Mouse (Mus musculus): ENCODE data around the gene Rhobtb1.

The Rhobtb1 gene

DNA sequence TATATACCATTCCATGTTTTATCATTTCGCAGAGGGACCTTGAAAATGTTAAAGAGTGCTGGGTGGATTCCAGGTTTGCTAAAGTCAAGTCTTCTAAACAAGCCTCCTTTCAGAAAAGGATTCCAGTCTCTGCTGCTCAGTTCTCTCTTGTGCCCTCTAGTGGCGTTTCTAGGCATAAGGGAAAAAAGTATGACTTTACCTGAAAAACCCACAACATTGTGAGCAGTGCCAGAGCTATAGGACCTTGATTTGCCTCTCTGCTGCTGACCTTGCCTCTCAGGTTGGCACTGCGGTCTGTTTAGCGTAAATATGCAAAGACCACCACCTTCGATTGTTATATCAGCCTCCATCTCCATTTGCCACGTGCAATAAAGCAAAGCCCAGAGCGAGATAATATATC lies 13.9 kb downstream of the Rhobtb1 start:
- peak; percentile 29 for DNase-seq

DNA sequence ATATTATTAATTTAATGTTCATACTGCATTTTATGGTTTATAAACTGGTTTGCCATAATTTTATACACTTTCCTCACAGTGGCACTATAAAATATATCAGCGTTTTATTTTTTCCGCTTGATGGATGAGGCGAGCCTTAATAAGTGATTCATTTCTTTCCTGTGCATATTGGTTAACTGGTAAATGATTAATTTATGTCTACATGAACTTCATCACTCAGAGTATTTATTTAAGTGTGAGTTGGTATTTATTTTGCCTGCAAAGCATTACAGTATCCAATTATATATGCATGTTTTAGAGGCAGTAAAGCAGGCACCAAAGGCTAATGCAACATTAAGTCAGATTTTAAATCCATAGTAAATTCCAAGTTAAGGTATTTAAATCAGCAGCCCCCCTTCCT lies 14.6 kb downstream of the Rhobtb1 start:
- no peak for DNase-seq

DNA sequence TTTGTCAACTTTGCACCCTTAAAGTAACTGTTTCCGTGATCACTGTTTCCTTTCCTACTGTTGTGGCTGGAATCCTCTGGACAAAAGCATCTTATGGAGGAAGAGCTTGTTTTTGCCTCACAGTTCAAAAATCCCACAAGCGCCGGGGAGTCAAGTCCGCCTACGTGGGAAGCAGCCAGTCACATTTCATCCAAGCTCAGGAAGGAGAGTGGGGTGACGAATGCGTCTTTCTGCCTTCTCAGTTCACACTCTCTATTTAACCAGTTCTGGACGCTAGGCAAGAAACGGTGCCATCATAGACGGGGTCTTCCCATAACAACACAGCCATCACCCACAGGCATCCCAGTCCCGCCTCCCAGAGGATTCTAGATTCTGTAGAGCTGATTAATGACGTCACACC lies 15.3 kb downstream of the Rhobtb1 start:
- DNase-seq = no peak

DNA sequence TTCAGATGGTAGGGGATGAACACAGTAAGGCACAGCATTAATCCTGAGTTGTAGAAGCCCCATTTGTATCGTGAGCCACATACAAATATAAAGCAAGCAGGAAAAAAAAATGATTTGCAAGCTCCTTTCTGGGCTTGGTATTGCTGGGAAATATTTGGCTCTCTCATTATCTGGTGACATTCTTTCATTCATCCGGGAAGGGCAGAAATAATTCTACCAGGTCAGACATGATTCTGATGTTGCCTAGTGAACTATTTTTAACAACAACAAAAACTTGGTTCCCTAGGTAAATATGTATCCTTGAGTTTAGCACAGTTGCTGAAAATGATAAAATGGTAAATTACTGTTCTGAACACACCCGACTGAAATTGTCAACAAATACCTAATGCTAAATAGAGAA lies 21.2 kb downstream of the Rhobtb1 start:
- no peak for DNase-seq

DNA sequence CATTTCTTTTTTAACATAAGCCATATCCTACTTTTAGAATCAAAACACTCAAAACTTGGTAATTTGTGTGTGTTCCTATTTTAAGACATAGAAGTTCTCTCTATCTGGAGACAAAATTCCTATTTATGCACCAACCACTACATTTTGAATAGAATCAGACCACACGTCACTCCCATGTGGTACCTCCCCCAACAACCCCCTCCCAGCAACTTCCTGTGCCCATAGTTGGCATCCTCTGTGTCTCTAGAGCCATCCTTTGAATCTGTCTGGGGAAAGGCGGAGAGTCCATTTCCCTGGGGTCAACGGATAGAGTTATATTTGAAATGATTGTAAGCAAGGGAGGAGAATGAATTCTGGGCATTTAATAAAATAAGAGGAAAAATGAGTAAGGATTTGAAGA lies 24.9 kb downstream of the Rhobtb1 start:
- DNase-seq = no peak

DNA sequence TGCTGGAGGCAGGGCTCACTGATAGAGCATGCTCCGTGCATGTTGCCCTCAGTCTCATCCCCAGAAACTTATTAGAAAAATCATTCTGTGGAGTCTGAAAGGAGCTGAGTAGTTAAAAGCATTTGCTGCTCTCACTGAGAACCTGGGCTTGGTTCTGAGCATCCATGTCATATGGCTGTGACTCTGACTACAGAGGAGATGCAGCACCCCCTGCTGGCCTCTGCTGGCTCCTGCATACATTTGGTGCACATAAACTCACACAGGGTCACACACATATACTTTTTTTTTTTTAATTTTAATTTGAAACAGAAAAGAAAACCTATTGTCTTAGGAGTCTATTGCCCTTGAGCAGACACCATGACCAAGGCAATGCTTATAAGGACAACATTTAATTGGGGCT lies 28.1 kb downstream of the Rhobtb1 start:
- DNase-seq = no peak

DNA sequence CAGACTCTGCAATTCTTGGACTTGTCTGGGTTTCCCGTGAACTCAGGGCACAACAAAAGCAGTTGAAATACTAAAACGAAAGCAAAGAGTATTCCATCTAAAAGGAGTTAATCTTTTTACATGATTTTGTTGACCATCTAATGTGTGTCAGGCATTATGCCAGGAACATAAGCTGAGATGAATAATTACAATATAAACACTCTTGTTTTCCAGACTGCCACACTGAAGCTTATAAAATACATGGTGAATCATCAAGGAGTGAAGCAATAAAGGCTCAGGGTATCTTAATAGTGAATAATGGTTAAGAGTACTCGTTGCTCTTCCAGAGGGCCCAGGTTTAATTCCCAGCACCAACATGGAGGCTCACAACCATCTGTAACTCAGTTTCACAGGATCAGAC lies 29.8 kb downstream of the Rhobtb1 start:
- DNase-seq = no peak

DNA sequence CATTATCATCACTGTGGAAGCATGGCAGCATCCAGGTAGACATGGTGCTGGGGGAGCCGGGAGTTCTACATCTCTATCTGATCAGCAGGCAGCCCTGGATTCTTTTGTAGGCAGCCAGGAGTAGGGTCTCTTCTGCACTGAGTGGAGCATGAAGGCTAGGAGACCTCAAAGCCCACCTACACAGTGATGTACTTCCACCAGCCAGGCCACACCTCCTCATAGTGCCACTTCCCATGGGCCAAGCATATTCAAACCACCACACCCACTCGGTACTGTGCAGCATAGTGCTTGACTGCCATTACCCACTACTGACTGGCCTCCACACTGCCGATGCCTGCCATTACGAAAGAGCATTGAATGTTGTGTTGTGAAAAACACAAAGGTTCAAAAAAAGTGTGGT lies 33.7 kb downstream of the Rhobtb1 start:
- DNase-seq = no peak

DNA sequence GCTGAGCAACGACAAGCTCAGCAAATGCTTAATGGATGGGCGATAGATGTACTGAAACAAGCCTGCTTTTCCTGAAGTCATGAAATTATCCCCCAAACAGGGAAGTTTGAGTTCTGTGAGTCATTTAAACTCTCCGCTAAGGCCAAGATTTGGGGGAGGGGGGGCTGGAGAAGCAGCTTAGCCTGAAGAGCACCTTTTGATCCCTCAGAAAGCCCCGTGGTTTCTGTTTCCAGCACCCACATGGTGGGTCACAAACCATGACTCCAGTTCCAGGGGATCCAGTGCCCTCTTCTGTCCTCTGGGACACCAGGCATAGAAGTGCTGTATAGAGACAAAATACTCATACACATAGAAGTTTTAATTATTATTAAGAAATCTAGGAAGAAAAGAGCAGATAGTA lies 34.2 kb downstream of the Rhobtb1 start:
- DNase-seq = no peak

DNA sequence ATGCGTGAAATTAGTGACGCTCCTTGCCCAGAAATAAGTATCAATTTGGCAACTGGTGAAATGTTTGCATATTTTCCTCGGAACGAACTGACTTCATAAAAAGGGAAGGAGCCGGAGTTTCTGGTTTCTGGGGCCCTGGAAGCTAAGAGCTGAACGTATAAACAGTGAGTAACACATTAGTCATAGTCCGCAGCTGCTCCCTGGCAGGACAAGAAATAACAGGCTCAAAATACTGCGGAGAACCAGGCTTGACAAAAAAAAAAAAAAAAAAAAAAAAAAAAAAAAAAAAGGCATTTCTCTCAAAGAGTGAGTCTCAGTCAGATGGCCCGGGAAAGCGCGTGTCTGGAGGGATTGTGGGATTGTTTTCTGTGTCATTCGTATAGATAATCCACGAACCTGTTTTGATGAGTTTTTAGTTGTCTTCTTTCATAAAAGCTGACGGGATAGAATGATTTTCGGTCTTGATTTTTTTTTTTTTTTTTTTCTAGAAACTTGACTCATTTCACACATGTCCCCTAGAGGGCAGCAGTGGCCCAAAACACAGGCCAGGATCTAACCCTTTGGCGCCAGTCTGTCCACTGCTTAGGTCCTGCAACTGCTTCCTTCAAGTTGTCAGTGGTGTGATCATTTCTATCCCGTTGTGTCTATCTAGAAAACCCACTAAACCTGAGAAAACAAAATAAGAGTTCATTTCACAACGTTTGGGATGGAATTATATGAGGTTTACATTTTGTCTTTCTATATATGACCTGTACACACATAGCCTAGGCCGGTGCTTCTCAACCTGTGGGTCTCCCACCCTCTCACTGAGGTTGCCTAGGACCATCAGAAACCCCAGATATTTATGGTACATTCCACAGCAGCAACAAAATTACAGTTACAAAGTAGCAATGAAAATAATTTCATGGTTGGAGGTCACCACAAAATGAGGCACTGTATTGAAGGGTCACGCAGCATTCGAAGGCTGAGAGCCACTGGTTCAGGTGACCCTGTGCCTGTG lies 35.0 kb downstream of the Rhobtb1 start:
- peak; percentile 70 for DNase-seq

DNA sequence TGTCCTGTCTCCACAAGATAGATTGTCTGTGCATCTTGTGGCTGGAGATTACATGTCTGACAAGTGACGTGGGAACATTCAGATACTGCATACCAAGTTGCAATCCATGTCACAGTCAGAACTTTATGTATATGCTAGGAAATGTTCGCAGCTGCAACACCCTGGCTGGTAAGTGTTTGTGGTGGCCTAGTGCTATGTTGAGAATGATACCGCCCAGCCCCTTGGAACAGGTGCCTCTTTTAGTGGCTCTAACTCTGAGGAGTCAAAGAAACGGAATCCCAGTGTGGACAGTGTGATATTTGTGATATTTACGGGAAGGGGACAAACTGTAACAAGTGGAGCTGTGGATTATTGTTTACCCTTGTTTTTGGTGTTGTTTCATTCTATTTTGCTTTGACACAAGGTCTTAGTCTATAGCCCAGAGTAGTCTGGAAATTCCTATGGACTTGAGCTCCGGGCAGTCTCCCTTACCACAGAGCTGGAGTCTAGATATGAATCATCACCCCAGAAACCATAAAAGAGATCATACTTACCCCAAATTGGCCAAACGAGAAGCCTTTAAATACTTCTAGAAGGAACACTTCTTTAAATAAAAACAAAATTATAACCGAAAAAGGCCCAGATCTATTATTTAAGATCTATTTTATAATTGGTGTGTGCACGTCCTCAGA lies 36.7 kb downstream of the Rhobtb1 start:
- no peak for DNase-seq

DNA sequence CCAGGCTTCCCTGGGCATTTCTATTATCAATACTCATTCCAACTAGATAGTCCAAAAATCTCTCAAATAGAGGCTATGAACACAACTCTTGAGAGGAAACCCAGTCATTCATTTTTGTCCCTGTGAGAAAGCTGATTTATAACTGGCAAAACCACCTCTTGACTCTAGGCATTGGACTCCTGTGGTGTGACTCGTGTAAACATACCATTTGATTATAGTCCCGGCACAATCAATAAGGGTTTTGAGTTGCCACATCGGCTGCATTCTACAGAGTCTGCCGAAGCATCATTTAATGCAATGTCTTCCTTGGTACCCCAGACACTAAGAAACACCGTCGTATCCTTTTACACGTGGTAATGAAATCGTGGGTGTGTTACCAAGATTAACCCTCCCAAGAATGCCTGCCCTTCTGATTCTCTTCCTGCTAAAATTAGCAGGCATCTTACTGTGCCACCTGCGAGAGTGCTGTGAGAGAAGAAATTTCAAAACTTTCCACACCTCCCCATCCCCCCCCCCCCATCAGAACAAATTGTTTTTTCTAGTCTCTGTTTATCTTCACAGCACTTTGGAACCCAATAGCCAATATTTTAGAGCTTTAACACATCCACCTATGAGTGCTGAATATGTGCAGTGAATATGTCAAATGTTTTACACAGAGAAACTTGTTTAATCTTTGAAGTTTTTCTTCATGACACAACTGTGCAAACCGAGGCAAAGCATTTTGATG lies 39.4 kb downstream of the Rhobtb1 start:
- no peak for DNase-seq

DNA sequence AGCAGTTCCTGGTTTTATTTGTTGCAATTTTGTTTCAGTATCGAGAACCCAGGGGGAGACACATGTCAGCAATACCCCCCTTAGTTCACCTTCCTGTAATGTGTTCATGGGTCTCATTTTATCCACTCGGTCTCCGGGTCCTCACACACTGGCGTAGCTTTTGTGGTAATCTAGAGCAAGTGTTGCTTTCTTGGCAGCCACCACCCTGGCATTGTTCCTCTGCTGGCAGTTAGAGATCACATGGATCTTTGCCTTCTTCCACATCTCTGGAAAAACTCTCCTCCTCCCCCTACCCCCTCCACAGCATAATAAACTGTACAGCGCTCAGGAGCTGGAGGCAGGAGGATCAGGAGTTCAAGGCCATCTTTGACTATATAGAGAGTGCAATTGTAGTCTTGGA lies 41.0 kb downstream of the Rhobtb1 start:
- no peak for DNase-seq

DNA sequence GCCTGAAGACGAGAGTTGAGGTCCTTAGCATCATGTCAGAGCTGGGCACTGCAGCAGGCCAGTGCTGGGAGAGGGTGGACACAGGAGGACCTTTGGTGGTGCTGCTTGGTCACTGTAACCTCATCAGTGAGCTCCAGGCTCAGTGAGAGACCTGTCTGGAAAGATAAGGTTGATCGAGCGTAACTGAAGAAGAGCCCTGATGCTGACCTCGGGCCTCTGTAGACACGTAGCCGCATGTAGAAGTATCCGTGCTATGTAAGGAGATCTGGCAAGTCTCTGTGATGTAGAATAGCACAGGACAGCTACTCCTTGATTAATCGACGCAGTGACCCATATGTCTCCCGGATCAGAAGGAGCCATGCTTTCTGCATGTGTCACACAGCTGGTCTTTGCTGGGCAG lies 42.5 kb downstream of the Rhobtb1 start:
- no peak for DNase-seq

DNA sequence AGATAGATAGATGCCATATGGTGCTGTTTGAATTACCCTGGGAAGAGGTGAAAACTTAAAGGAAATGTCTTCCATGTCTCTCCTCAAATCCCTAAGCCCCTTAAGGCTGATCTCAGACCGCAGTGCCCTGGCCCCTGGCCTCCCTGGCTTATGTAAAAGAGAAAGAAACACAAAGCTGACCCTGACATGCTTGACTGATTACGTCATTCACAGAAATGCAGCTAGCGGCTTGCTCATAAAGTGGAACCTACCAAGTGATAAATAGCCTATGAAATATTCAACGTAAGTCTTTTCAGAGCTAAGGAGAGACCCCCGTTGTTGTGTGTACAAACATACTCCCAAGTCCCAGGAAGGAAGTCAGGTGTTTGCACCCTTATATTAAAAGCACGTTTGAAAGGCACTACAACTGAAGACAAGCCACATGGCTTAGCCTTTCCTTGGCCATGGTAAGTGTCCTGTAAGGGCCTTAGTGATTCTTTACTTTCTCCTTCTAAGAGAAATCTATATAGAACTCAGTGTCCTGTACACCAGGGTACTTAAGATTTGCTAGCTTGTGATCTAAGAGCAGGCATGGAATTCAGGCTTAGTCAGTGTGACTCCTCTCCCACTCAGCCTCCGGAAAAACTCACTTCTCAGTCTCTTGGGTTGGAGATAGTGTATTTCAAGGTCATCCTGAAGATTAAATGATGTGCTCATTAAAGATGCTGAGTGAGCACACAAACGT lies 53.6 kb downstream of the Rhobtb1 start:
- DNase-seq = no peak

DNA sequence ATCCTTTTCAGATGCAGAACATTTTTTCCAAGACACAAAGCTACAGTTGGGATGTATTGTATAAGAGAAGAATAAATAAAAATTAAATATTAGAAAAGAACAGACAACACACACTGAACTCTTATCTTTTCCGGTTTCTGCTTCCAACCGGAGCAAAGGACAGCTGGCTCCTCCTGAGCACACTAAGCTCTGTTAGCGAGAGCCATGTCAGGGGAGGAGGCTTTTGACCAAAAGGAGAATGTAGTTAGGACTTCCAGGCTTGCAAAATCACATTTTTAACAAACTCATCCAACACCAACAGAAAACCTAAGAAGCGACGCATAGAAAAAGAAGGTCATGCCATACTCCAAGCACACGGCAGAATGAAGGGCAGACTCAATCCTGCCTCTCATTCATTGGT lies 54.8 kb downstream of the Rhobtb1 start:
- DNase-seq = no peak

DNA sequence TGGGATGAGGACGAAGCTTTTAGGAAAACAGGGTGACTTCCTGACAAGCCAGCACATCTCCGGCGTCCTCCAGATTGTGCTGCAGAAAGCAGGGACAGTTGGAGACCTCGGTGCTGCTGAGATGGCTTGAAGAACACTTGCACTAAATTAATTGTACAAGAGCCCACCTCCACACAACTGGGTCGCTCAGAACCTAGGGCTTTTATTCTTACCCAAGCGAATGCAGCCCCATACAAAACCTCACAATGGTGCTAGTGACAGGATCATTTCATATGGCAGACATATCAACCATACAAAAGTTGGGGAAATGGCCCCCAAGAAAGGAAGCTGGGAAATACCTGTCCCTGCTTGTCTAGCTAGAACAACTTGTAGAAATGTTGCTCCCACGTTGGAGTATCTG lies 56.2 kb downstream of the Rhobtb1 start:
- no peak for DNase-seq

DNA sequence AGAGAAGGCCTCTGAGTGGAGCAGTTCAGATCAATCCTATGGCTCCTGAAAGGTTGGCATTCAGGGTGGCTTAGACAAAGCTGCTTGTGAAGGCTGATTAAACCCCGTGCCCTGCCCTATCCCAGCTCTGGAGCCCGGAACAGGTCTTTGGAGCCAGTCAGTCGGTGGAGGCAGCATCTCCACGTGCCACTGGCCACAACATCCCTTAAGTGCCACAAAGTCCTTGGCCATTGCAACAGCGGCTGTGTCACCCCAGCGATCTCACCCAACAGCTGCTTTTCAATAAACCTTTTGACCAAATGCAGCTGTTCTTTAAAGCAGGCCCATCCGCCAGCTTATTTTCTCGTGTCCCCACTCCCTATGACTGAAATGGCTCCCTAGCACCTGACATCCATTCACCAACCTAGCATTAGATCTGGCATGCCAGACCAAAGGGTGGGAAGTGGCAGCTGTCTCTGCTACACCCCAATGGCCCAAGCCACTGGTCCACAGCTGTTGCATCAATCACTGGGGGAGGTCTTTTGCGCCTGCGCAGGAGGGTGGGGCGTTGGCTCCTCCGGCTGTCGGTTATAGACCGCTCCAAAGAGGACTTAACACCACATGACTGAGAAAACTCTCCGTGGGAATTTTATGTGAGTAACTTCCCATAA lies 56.9 kb downstream of the Rhobtb1 start:
- DNase-seq = no peak

DNA sequence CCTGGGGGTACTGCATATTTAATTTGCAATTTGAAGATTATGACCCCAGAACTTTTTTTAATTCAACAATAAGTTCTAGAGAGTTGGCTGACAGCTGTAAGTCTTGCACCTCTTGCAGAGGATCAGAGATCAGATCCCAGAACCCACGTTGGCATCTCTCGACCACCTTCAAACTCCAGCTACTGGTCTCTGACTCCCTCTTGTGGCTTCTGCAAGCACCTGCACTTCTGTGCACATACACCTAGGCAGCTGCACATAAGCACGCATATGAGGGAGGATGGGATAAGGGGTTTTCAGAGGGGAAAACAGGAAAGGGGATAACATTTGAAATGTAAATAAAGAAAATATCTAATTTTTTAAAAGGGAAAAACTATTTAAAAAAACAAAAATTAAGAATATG lies 57.5 kb downstream of the Rhobtb1 start:
- no peak for DNase-seq

DNA sequence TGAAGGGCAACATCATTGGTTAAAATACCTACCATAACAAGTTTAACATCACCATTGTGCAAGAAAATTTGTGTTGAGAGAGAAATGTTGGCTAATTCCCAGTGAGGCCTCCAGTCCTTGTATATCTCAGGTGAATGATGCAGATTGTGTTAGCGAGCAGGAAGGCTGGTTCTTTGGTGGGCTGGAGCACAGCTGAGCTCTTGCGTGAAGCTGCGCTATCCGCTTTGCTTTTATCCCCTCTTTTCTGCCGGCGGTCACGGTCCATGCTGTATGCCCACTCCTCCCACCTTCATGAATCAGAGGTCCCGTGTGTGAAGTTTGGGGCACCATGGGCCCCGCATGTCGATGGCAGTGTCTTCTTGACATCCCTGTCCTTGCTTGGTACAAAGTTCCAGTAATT lies 58.8 kb downstream of the Rhobtb1 start:
- DNase-seq = no peak

DNA sequence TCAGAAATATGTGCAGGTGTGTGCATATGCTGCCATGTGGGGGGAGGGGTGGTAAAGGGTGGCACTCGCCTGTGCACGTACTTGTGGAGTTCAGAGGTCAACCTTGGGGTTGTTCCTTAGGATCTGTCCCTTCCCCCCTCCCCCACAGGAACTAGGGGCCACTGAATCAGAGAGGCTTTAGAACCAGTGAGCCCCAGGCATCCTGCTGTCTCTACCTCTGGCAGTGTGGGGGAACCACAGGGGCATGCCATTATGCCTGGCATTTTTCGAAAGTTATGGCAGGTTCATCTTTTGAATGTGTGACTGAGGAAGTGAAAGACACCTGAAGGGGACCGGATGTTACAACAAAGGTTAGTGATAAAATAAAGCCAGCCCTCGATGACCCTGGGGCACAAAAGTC lies 59.4 kb downstream of the Rhobtb1 start:
- no peak for DNase-seq

DNA sequence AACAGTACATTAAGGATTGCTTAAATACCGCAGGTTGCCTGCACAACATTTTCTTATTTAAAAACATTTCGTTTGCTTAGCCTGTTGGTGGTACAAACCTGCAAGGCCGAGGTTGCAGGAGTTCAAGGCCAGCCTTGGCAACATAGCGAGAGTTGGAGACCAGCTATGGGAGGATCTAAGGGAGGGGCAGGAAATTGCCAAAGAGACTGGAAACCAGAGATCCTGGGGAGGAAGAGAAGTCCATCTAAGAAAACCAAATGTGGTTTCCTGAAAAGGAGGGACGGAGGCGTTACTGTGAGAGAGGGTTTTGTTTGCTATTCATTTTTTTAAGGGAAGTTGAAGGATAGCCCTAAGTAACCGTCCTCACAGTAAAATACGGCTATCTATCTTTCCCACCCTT lies 60.3 kb downstream of the Rhobtb1 start:
- no peak for DNase-seq

DNA sequence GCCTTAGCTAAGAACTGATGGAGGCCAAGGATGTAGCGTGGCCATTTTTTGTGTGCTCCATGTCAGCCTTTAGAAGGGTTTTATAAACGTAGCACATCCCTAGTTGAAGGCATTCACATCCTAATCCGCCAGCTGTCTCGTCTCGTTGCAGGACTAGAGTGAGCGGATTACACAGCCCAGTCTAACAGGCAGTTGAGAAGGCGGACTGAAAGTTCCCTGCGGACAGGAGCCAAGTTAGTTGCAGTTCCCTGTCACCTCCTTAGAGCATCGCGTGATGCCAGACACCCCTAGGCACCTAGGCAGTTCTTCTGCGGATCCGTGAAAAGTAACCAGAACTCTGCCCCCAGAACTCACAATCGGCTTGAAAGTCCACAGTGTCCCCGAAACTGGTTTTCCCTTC lies 60.7 kb downstream of the Rhobtb1 start:
- DNase-seq = peak; percentile 51

All from kidney, adult 18-20 months (tissue).